Mouse (Mus musculus): ENCODE measurements around the gene Adat1. TPM values are rescaled to one million over a fixed set of nuclear protein-coding genes. Genes with fewer than 3 reads are reported as not detected.

Gene Adat1
- polyA plus RNA-seq, 1 experiment, result 0.91 TPM

GRCm38 (mm10) chr8:111991278-111991677 lies 824 bp downstream of the Adat1 start:
- Histone ChIP-seq H3K4me1 (ENCODE audit: control insufficient read depth, insufficient read depth, insufficient read length, low read length) (no peaks in the 10 kb centered on the region), H3K36me3 (ENCODE audit: control insufficient read depth, insufficient read depth, low read length) (peaks cover 32% of the 10 kb centered on the region), H3K27me3 (ENCODE audit: control insufficient read depth, insufficient read depth, low read length) (no peaks in the 10 kb centered on the region), H3K27ac (ENCODE audit: insufficient read depth, low read depth, low read length) (no peak overlapping the region), H3K4me3 (ENCODE audit: low read depth, low read length) (no peak overlapping the region)
- WGBS, result 41% methylated on average over 8 of the region's 8 CpGs
- TF ChIP-seq CTCF (IDR thresholded peaks at IDR 0.05; ENCODE audit: extremely low read depth, insufficient read length, insufficient replicate concordance, low read depth, low read length) (no peak), POLR2A (IDR thresholded peaks at IDR 0.05; ENCODE audit: low read depth, low read length) (no peak)

GRCm38 (mm10) chr8:111989911-111990310 lies 2.2 kb downstream of the Adat1 start:
- no peak overlapping the region for H3K4me3 ChIP-seq (ENCODE audit: low read depth, low read length)

GRCm38 (mm10) chr8:111984511-111984910 lies 7.6 kb downstream of the Adat1 start:
- TF ChIP-seq POLR2A (IDR thresholded peaks at IDR 0.05; ENCODE audit: low read depth, low read length) (no peak), CTCF (IDR thresholded peaks at IDR 0.05; ENCODE audit: extremely low read depth, insufficient read length, insufficient replicate concordance, low read depth, low read length) (no peak)
- Histone ChIP-seq H3K36me3 (ENCODE audit: control insufficient read depth, insufficient read depth, low read length) (peaks cover 14% of the 10 kb centered on the region), H3K27me3 (ENCODE audit: control insufficient read depth, insufficient read depth, low read length) (no peaks in the 10 kb centered on the region), H3K4me3 (ENCODE audit: low read depth, low read length) (no peak overlapping the region), H3K4me1 (ENCODE audit: control insufficient read depth, insufficient read depth, insufficient read length, low read length) (no peaks in the 10 kb centered on the region), H3K27ac (ENCODE audit: insufficient read depth, low read depth, low read length) (no peak overlapping the region)
- 84% methylated on average over 10 of the region's 10 CpGs for WGBS

More at GRCm38 (mm10) chr8:111989911-111990310, 2.2 kb downstream of the Adat1 start:
- Histone ChIP-seq H3K27me3 (ENCODE audit: control insufficient read depth, insufficient read depth, low read length) (no peaks in the 10 kb centered on the region), H3K36me3 (ENCODE audit: control insufficient read depth, insufficient read depth, low read length) (peaks cover 26% of the 10 kb centered on the region), H3K27ac (ENCODE audit: insufficient read depth, low read depth, low read length) (no peak overlapping the region), H3K4me1 (ENCODE audit: control insufficient read depth, insufficient read depth, insufficient read length, low read length) (no peaks in the 10 kb centered on the region)
- TF ChIP-seq CTCF (IDR thresholded peaks at IDR 0.05; ENCODE audit: extremely low read depth, insufficient read length, insufficient replicate concordance, low read depth, low read length) (peak; percentile 87; the same call in 1 of the 2 replicates), POLR2A (IDR thresholded peaks at IDR 0.05; ENCODE audit: low read depth, low read length) (no peak)
- WGBS, result 4% methylated on average over 7 of the region's 7 CpGs

- Histone ChIP-seq H3K27ac (ENCODE audit: insufficient read depth, low read depth, low read length) (no peak overlapping the region), H3K4me1 (ENCODE audit: control insufficient read depth, insufficient read depth, insufficient read length, low read length) (no peaks in the 10 kb centered on the region), H3K27me3 (ENCODE audit: control insufficient read depth, insufficient read depth, low read length) (no peaks in the 10 kb centered on the region), H3K4me3 (ENCODE audit: low read depth, low read length) (no peak overlapping the region), H3K36me3 (ENCODE audit: control insufficient read depth, insufficient read depth, low read length) (peaks cover 13% of the 10 kb centered on the region)
- WGBS, result 69% methylated on average over 7 of the region's 7 CpGs
- TF ChIP-seq POLR2A (IDR thresholded peaks at IDR 0.05; ENCODE audit: low read depth, low read length) (no peak), CTCF (IDR thresholded peaks at IDR 0.05; ENCODE audit: extremely low read depth, insufficient read length, insufficient replicate concordance, low read depth, low read length) (peak; percentile 28; the same call in 1 of the 2 replicates)
Observed at GRCm38 (mm10) chr8:111982116-111982515, 10.0 kb downstream of the Adat1 start.

GRCm38 (mm10) chr8:111978147-111978546 lies 14.0 kb downstream of the Adat1 start:
- H3K27ac ChIP-seq (ENCODE audit: insufficient read depth, low read depth, low read length), result no peak overlapping the region
- 80% methylated on average over 10 of the region's 10 CpGs for whole genome bisulfite sequencing
- H3K4me3 ChIP-seq (ENCODE audit: low read depth, low read length), result no peak overlapping the region
- peaks cover 11% of the 10 kb centered on the region; the same call in 1 of the 2 replicates for H3K36me3 ChIP-seq (ENCODE audit: control insufficient read depth, insufficient read depth, low read length)
- H3K27me3 ChIP-seq (ENCODE audit: control insufficient read depth, insufficient read depth, low read length), result no peaks in the 10 kb centered on the region
- peaks cover 5% of the 10 kb centered on the region; the same call in 1 of the 2 replicates for H3K4me1 ChIP-seq (ENCODE audit: control insufficient read depth, insufficient read depth, insufficient read length, low read length)
- TF ChIP-seq POLR2A (IDR thresholded peaks at IDR 0.05; ENCODE audit: low read depth, low read length), result no peak
- TF ChIP-seq CTCF (IDR thresholded peaks at IDR 0.05; ENCODE audit: extremely low read depth, insufficient read length, insufficient replicate concordance, low read depth, low read length), result no peak

- Histone ChIP-seq H3K36me3 (ENCODE audit: control insufficient read depth, insufficient read depth, low read length) (peaks cover 11% of the 10 kb centered on the region; the same call in 1 of the 2 replicates), H3K27ac (ENCODE audit: insufficient read depth, low read depth, low read length) (peak overlapping the region; percentile 49), H3K27me3 (ENCODE audit: control insufficient read depth, insufficient read depth, low read length) (no peaks in the 10 kb centered on the region), H3K4me1 (ENCODE audit: control insufficient read depth, insufficient read depth, insufficient read length, low read length) (peaks cover 5% of the 10 kb centered on the region; the same call in 1 of the 2 replicates), H3K4me3 (ENCODE audit: low read depth, low read length) (no peak overlapping the region)
- 72% methylated on average over 2 of the region's 2 CpGs for WGBS
- no peak for TF ChIP-seq CTCF (IDR thresholded peaks at IDR 0.05; ENCODE audit: extremely low read depth, insufficient read length, insufficient replicate concordance, low read depth, low read length)
- no peak for TF ChIP-seq POLR2A (IDR thresholded peaks at IDR 0.05; ENCODE audit: low read depth, low read length)
Observed at GRCm38 (mm10) chr8:111976326-111976725, 15.8 kb downstream of the Adat1 start.

GRCm38 (mm10) chr8:111975706-111976105 lies 16.4 kb downstream of the Adat1 start:
- Histone ChIP-seq H3K4me1 (ENCODE audit: control insufficient read depth, insufficient read depth, insufficient read length, low read length) (peaks cover 5% of the 10 kb centered on the region; the same call in 1 of the 2 replicates), H3K4me3 (ENCODE audit: low read depth, low read length) (no peak overlapping the region), H3K27me3 (ENCODE audit: control insufficient read depth, insufficient read depth, low read length) (no peaks in the 10 kb centered on the region), H3K36me3 (ENCODE audit: control insufficient read depth, insufficient read depth, low read length) (peaks cover 11% of the 10 kb centered on the region; the same call in 1 of the 2 replicates), H3K27ac (ENCODE audit: insufficient read depth, low read depth, low read length) (no peak overlapping the region)
- WGBS, result 97% methylated on average over 2 of the region's 2 CpGs
- TF ChIP-seq CTCF (IDR thresholded peaks at IDR 0.05; ENCODE audit: extremely low read depth, insufficient read length, insufficient replicate concordance, low read depth, low read length), result no peak
- no peak for TF ChIP-seq POLR2A (IDR thresholded peaks at IDR 0.05; ENCODE audit: low read depth, low read length)

All from small intestine, adult 2 months (tissue).